ENCODE assay signal across 13 mouse cellular contexts in genomic region chr16:10702399-10702798, GRCm38 (mm10).
DNase-seq lines count a peak whose midpoint lies in the region; ATAC-seq and TF ChIP-seq lines count a peak whose summit lies in the region.
"Had no signal": no experiment of that assay in that cellular context is flagged by ENCODE, and none has a peak within 500 bp of the region (broad histone marks: within the 10 kb centered on the region; RNA-seq: fewer than 3 reads in every experiment).

No protein-coding gene starts in this region.

- H3K9ac ChIP-seq in intestine, embryonic 15.5 days, result no peak overlapping the region
- no peak overlapping the region for H3K9ac ChIP-seq in forebrain, postnatal 0 days
- H3K9ac ChIP-seq: forebrain, embryonic 15.5 days; liver, embryonic 13.5 days had no signal

- H3K36me3 ChIP-seq in intestine, embryonic 15.5 days, result no peaks in the 10 kb centered on the region
- H3K36me3 ChIP-seq in forebrain, postnatal 0 days (ENCODE audit: insufficient read depth), result no peaks in the 10 kb centered on the region
- H3K36me3 ChIP-seq: forebrain, embryonic 15.5 days; liver, embryonic 13.5 days had no signal

- no peak overlapping the region for H3K4me2 ChIP-seq in intestine, embryonic 15.5 days (replicated peaks)
- H3K4me2 ChIP-seq in forebrain, postnatal 0 days (ENCODE audit: low read depth), result no peak overlapping the region
- H3K4me2 ChIP-seq: forebrain, embryonic 15.5 days; liver, embryonic 13.5 days had no signal

- WGBS in intestine, embryonic 15.5 days, result 50% methylated on average over 2 of the region's 2 CpGs
- WGBS in forebrain, postnatal 0 days, result 90% methylated on average over 2 of the region's 2 CpGs

- no peak overlapping the region for H3K27ac ChIP-seq in intestine, embryonic 15.5 days
- H3K27ac ChIP-seq in forebrain, postnatal 0 days (ENCODE audit: low read depth, low read length), result no peak overlapping the region
- H3K27ac ChIP-seq: forebrain, embryonic 15.5 days; left cerebral cortex, adult 2 months; liver, embryonic 13.5 days had no signal

- H3K9me3 ChIP-seq in intestine, embryonic 15.5 days, result no peaks in the 10 kb centered on the region
- H3K9me3 ChIP-seq in forebrain, postnatal 0 days (ENCODE audit: low read length), result no peaks in the 10 kb centered on the region
- H3K9me3 ChIP-seq: forebrain, embryonic 15.5 days; liver, embryonic 13.5 days had no signal

- H3K4me1 ChIP-seq in intestine, embryonic 15.5 days (replicated peaks), result peaks cover 12% of the 10 kb centered on the region; the same call in 1 of the 2 replicates
- H3K4me1 ChIP-seq in forebrain, postnatal 0 days (ENCODE audit: insufficient read depth), result no peaks in the 10 kb centered on the region
- H3K4me1 ChIP-seq: forebrain, embryonic 15.5 days had no signal

- no peaks in the 10 kb centered on the region for H3K27me3 ChIP-seq in intestine, embryonic 15.5 days (replicated peaks)
- no peaks in the 10 kb centered on the region for H3K27me3 ChIP-seq in forebrain, postnatal 0 days (ENCODE audit: insufficient read depth, low read length)
- H3K27me3 ChIP-seq: forebrain, embryonic 15.5 days; liver, embryonic 13.5 days had no signal

- no peak overlapping the region for H3K4me3 ChIP-seq in intestine, embryonic 15.5 days (replicated peaks)
- H3K4me3 ChIP-seq in forebrain, postnatal 0 days (ENCODE audit: low read depth, low read length), result no peak overlapping the region
- H3K4me3 ChIP-seq: forebrain, embryonic 15.5 days; left cerebral cortex, adult 2 months; liver, embryonic 13.5 days had no signal

- DNase-seq in kidney, postnatal 14 days, result peak; percentile 14
- DNase-seq in kidney, adult 8-10 months, result no peak
- peak; percentile 81 for DNase-seq in 416B (ENCODE audit: low read depth)
- no peak for DNase-seq in frontal cortex, postnatal 25 days (ENCODE audit: low spot score in 2 of 2)
- no peak for DNase-seq in forebrain, postnatal 0 days
- DNase-seq: gastrocnemius, postnatal 25 days; liver, embryonic 13.5 days; thymus, adult 18-20 months had no signal

- no peak for TF ChIP-seq CTCF in forebrain, postnatal 0 days (IDR thresholded peaks at IDR 0.05; ENCODE audit: low read depth)

- ATAC-seq in CD4-positive, CD25-positive, alpha-beta regulatory T cell, adult 4 months, result peak; percentile 25
- ATAC-seq in intestine, embryonic 15.5 days, result peak; percentile 65
- no peak for ATAC-seq in forebrain, postnatal 0 days
- ATAC-seq: forebrain, embryonic 15.5 days; hindbrain, embryonic 16.5 days had no signal

Comparison
In these comparisons a context has a peak if more than half of its experiments do, and no peak if none do; other contexts are left out.
1. DNase-seq: peak in kidney, postnatal 14 days (single experiment) and 416B (single experiment); none in kidney, adult 8-10 months (0 of 2), frontal cortex, postnatal 25 days (0 of 2) and forebrain, postnatal 0 days (single experiment).